Mouse (Mus musculus) bone marrow, adult 2 months (tissue): ENCODE data around the gene Secisbp2l. TPM values are rescaled to one million over a fixed set of nuclear protein-coding genes. Genes with fewer than 3 reads are reported as not detected.
A peak's percentile ranks its signal among the peaks of the same experiment; 100 is the strongest.

Experiments used
- H3K27ac ChIP-seq: fragments of 200-500 bp; 2 replicates; pipeline ENCODE4 v1.5.1; 2012; ENCODE audit warnings: low read depth, mild to moderate bottlenecking, control low read depth, inconsistent platforms, low read length; ENCODE audit not compliant: control insufficient read depth, poor library complexity, insufficient read depth
- H3K4me1 ChIP-seq: fragments of 200-500 bp; 2 replicates; pipeline ENCODE4 v1.6.1; 2011; ENCODE audit warnings: low read length; ENCODE audit not compliant: control insufficient read depth, insufficient read depth
- H3K4me3 ChIP-seq: fragments of 200-500 bp; replicated peaks from 2 replicates; pipeline ENCODE3; 2011; ENCODE audit warnings: mild to moderate bottlenecking, low read depth, low read length, control low read depth; ENCODE audit not compliant: control insufficient read depth
- CTCF ChIP-seq: fragments of 200-500 bp; IDR thresholded peaks from 2 replicates; pipeline ENCODE4 v1.5.1; 2011; ENCODE audit warnings: low read length, control low read depth; ENCODE audit not compliant: control insufficient read depth, insufficient read depth
- POLR2A ChIP-seq: fragments of 200-500 bp; IDR thresholded peaks from 2 replicates; pipeline ENCODE4 v1.6.1; 2011; ENCODE audit warnings: low read depth, mild to moderate bottlenecking, control low read depth, low read length, borderline replicate concordance; ENCODE audit not compliant: control insufficient read depth
- WGBS: fragments of 180-500 bp; shearing (Covaris S2); methylation state at CpG from one replicate; pipeline ENCODE4 v1.1.7; 2018; 5-methylcytosine and 5-hydroxymethylcytosine counted together
- polyA plus RNA-seq: library from polyadenylated mRNA; stranded (reverse); fragments of >200 nt; gene quantifications from 2 replicates; pipeline ENCODE4 v1.2.4, GENCODE M21; 2011; ENCODE audit warnings: low replicate concordance; ENCODE audit not compliant: missing spikeins, insufficient read depth, insufficient read length

Gene Secisbp2l
- polyA plus RNA-seq, 1 experiment = 14.3 TPM

DNA sequence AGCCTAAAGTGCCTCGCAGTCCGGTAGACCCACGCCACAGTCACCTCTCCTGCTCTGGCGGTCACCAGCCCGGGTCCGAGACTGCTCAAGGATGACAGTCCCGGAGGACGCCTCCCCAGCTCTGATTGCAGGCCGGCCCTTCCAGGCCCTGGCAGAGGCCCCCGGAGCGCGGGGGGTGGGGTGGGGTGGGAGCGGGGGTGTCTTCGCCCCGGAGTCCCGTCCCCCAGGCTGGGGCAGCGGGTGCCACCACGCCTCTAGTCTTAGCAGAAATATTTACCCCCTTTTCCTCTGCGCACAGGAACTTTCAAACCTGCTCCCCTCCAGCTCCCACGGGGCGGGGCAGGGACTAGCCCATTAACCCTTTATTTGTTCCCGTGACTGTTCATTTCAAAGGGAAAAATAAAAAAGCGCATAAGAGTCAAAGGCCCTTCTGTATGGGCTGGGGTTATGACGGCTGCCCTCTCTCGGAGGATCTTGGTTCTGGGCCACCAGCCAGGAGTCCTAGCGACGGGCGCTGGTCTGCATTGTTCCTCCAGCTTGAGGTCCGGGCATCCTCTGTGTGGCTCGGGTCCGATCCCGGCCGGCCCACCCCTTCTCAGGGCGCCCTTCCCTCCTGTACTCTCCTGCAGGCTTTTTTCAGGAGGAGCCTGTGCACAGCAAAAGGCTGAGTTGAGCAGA lies 59.1 kb downstream of the Secisbp2l start:
- no peak overlapping the region for H3K4me3 ChIP-seq
- TF ChIP-seq POLR2A = no peak
- TF ChIP-seq CTCF = 0 out of 2 replicates have a peak, but pooled peaks have one; percentile 8
- WGBS = under 1% methylated on average over 34 of the region's 34 CpGs
- H3K4me1 ChIP-seq = peaks cover 1% of the 10 kb centered on the region
- no peak overlapping the region for H3K27ac ChIP-seq

GRCm38 (mm10) chr2:125723086-125723407 lies 59.6 kb downstream of the Secisbp2l start:
- peaks cover 1% of the 10 kb centered on the region for H3K4me1 ChIP-seq
- H3K27ac ChIP-seq = no peak overlapping the region
- no peak overlapping the region for H3K4me3 ChIP-seq
- 7% methylated on average over 18 of the region's 18 CpGs for WGBS
- TF ChIP-seq POLR2A = no peak
- TF ChIP-seq CTCF = no peak

- H3K4me3 ChIP-seq = no peak overlapping the region
- 80% methylated on average over 8 of the region's 8 CpGs for WGBS
- TF ChIP-seq POLR2A (no peak), CTCF (no peak)
These were observed 66.1 kb downstream of the Secisbp2l start for GRCm38 (mm10) chr2:125716599-125716998.

DNA sequence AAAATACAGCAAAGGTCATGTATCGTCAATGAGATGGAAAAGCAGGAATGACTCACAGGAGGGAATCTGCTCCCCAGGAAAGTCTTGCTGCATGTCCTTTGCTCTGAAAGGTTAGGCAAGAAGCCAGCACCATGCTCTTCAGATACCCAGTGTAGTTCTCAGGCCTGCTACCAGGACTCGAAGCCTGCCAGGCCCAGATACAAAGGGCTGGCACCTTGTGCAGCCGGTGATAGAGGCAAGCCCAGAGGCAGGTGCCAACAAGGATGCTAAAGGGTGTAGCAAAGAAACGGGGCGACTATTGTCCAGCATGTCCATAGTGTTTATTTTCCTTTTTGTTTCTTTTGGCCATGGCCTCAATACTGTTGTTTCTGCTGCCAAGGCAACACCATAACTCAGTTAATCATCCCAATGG lies 76.2 kb downstream of the Secisbp2l start:
- Histone ChIP-seq H3K4me1 (no peaks in the 10 kb centered on the region), H3K4me3 (no peak overlapping the region), H3K27ac (no peak overlapping the region)
- WGBS = 69% methylated on average over 5 of the region's 5 CpGs
- TF ChIP-seq POLR2A (no peak), CTCF (no peak)

More at GRCm38 (mm10) chr2:125716599-125716998, 66.1 kb downstream of the Secisbp2l start:
- no peaks in the 10 kb centered on the region; the same call in 1 of the 2 replicates for H3K4me1 ChIP-seq
- no peak overlapping the region for H3K27ac ChIP-seq

- no peak for TF ChIP-seq CTCF
- TF ChIP-seq POLR2A = no peak
- H3K4me1 ChIP-seq = no peaks in the 10 kb centered on the region
- H3K27ac ChIP-seq = no peak overlapping the region
- 90% methylated on average over 12 of the region's 12 CpGs for WGBS
- H3K4me3 ChIP-seq = no peak overlapping the region
These were observed 77.6 kb downstream of the Secisbp2l start for GRCm38 (mm10) chr2:125704907-125705631.

DNA sequence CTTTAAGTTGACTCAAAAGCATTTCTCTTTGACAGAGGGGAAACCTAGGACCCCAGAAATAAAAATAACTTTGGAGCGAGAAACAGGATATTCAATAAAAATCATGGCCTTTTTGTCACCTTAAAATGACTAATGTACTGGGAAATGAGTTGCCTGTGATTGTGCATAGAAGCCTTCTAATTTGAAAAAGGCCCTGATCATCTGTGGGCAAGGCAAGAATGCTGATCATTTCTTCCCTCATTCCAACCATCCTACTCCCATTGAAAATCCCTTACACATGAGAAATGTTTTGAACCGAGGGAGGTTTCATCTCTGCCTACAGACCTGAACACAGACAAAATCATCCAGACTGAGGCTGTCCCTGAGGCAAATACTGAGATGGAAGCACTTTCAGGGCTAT lies 79.8 kb downstream of the Secisbp2l start:
- Histone ChIP-seq H3K4me1 (no peaks in the 10 kb centered on the region), H3K27ac (no peak overlapping the region), H3K4me3 (no peak overlapping the region)
- TF ChIP-seq POLR2A = no peak
- no peak for TF ChIP-seq CTCF
- 81% methylated on average over 2 of the region's 2 CpGs for WGBS

GRCm38 (mm10) chr2:125701606-125702005 lies 81.1 kb downstream of the Secisbp2l start:
- TF ChIP-seq CTCF (no peak), POLR2A (no peak)
- H3K4me1 ChIP-seq = no peaks in the 10 kb centered on the region
- no peak overlapping the region for H3K4me3 ChIP-seq
- no peak overlapping the region for H3K27ac ChIP-seq
- 60% methylated on average over 2 of the region's 2 CpGs for WGBS

DNA sequence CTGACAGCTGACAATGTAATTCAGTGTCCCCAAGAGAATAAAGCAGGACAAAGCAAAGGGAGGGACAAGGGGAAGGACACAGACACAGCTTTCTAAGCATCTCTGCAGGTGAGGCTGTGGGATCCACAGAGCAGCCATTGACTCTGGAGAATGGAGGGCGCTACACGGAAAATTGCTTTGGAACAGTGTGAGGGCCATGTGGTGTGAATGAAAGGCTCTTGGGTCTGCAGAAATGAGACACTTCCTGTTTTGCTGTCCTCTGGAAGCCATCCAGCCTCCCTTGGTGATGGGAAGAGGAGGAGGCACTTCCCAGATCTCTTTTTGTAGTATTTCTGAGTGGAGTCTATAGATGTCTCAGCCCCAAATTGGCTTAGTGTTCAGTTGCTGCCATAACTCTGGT lies 86.5 kb downstream of the Secisbp2l start:
- Histone ChIP-seq H3K4me1 (no peaks in the 10 kb centered on the region), H3K4me3 (no peak overlapping the region), H3K27ac (no peak overlapping the region)
- WGBS = 62% methylated on average over 2 of the region's 2 CpGs
- TF ChIP-seq CTCF (no peak), POLR2A (no peak)
